Mouse (Mus musculus) liver, embryonic 14.5 days (tissue): ENCODE measurements around the gene Olfr1414. TPM values are rescaled to one million over a fixed set of nuclear protein-coding genes. Genes with fewer than 3 reads are reported as not detected.
A peak's percentile ranks its signal among the peaks of the same experiment; 100 is the strongest.
"Not testable (repeated sequence)": the region's sequence is repeated elsewhere in the genome, so short reads cannot be mapped to it uniquely, and the experiment has no call there.

Experiments
- ATAC-seq: fragments of 200-750 bp; cut with Nextera tagmentation; 2 replicates; pipeline ENCODE4 v1.8.0; 2017; ENCODE audit warnings: moderate number of reproducible peaks, mild to moderate bottlenecking, moderate library complexity; ENCODE audit not compliant: insufficient read depth
- DNase-seq, 3 experiments: peaks; one replicate each; pipeline ENCODE4 v3.0.0-alpha.2; 2012 to 2013; ENCODE audit warnings: low read depth in 3 of 3, low spot score in 3 of 3
- H3K27ac ChIP-seq: fragments of 300-500 bp; sonication (generic); 2 replicates; pipeline ENCODE4 v1.5.1; 2014; ENCODE audit warnings: moderate library complexity, mild to moderate bottlenecking, control low read depth, inconsistent platforms
- H3K27me3 ChIP-seq: fragments of 300-500 bp; sonication (generic); 2 replicates; pipeline ENCODE4 v1.6.1; 2014; ENCODE audit warnings: mild to moderate bottlenecking, low read length, moderate library complexity; ENCODE audit not compliant: control insufficient read depth, insufficient read depth
- H3K36me3 ChIP-seq: fragments of 300-500 bp; sonication (generic); replicated peaks from 2 replicates; pipeline ENCODE4 v1.6.1; 2014; ENCODE audit warnings: low read depth; ENCODE audit not compliant: control insufficient read depth, insufficient read depth
- H3K4me1 ChIP-seq, 2 experiments: fragments of 200-500 bp in 1 of 2; fragments of 300-500 bp in 1 of 2; sonication (generic) in 1 of 2; replicated peaks; 2 replicates each; pipeline ENCODE4 v1.6.1; 2012 to 2014; ENCODE audit warnings: antibody characterized with exemption in 1 of 2, inconsistent platforms in 1 of 2, low read length in 1 of 2; ENCODE audit not compliant: control insufficient read depth in 2 of 2, insufficient read depth in 2 of 2
- H3K4me2 ChIP-seq: fragments of 300-500 bp; sonication (generic); 2 replicates; pipeline ENCODE4 v1.6.1; 2014; ENCODE audit warnings: low read depth, mild to moderate bottlenecking, control low read depth, moderate library complexity
- H3K4me3 ChIP-seq, 2 experiments: fragments of 200-500 bp in 1 of 2; fragments of 300-500 bp in 1 of 2; sonication (generic) in 1 of 2; 2 replicates each; pipeline ENCODE4 v1.5.1; 2012 to 2014; ENCODE audit warnings: low read depth in 2 of 2, low read length in 2 of 2, mild to moderate bottlenecking in 2 of 2, control low read depth in 1 of 2, inconsistent platforms in 1 of 2, moderate library complexity in 1 of 2; ENCODE audit not compliant: insufficient read depth in 1 of 2
- H3K9ac ChIP-seq: fragments of 300-500 bp; sonication (generic); replicated peaks from 2 replicates; pipeline ENCODE4 v1.6.1; 2014; ENCODE audit warnings: mild to moderate bottlenecking, control low read depth, moderate library complexity
- H3K9me3 ChIP-seq: fragments of 300-500 bp; sonication (generic); 2 replicates; pipeline ENCODE4 v1.6.1; 2016; ENCODE audit warnings: low read length, mixed read lengths; ENCODE audit not compliant: control insufficient read depth
- CTCF ChIP-seq: IDR thresholded peaks from 2 replicates; pipeline ENCODE4 v1.5.1; 2016; ENCODE audit warnings: antibody characterized with exemption, low read depth, control low read depth
- EP300 ChIP-seq: IDR thresholded peaks from 2 replicates; pipeline ENCODE4 v1.6.1; 2016; ENCODE audit warnings: antibody characterized with exemption, low read depth
- WGBS: fragments of 180-500 bp; shearing (Covaris S2); extraction: QIAGEN DNeasy Blood & Tissue Kit; methylation state at CpG from one replicate; pipeline ENCODE4 v1.1.7; 2014; ENCODE audit not compliant: insufficient replicate concordance; 5-methylcytosine and 5-hydroxymethylcytosine counted together
- polyA plus RNA-seq, 2 experiments: library from polyadenylated mRNA; depleted of rRNA in 1 of 2; stranded (reverse) in 1 of 2; unstranded in 1 of 2; fragments of >200 nt; fragmentation: Nextera tagmentation in 1 of 2; extraction: Ambion mirVana in 1 of 2; gene quantifications; 2 replicates each; pipeline versions ENCODE4 v1.2.1 to v1.2.3; 2012 to 2014

Gene Olfr1414
- polyA plus RNA-seq, 2 experiments = not detected

DNA sequence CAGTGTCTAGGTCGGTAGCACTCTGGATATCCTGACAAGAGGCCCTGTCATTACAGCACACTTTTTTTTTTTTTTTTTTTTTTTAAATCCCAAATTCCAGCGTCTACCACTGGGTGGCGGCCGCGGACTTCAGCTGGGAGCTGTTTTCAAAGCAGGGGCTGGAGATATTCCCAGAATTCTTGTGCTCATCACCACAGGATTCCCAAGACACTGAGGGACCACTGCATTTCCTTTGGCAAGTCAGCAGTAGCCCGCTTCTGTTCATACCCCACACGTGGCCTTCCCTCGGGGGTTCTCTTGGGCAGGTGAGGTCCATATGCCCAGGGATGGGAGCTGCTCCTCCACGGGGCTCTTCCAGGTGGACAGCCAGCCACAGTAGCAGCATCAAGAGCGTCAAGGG lies 2.9 kb upstream of the Olfr1414 start:
- H3K27me3 ChIP-seq = no peaks in the 10 kb centered on the region
- H3K4me3 ChIP-seq = no peak overlapping the region
- no peak overlapping the region for H3K9ac ChIP-seq
- H3K4me2 ChIP-seq = no peak overlapping the region
- WGBS = 14% methylated on average over 10 of the region's 10 CpGs
- ATAC-seq = no peak
- no peaks in the 10 kb centered on the region for H3K36me3 ChIP-seq
- no peaks in the 10 kb centered on the region for H3K4me1 ChIP-seq
- TF ChIP-seq CTCF = peak; percentile 50
- TF ChIP-seq EP300 = no peak
- no peak overlapping the region for H3K27ac ChIP-seq
- DNase-seq = no peak
- no peaks in the 10 kb centered on the region for H3K9me3 ChIP-seq

DNA sequence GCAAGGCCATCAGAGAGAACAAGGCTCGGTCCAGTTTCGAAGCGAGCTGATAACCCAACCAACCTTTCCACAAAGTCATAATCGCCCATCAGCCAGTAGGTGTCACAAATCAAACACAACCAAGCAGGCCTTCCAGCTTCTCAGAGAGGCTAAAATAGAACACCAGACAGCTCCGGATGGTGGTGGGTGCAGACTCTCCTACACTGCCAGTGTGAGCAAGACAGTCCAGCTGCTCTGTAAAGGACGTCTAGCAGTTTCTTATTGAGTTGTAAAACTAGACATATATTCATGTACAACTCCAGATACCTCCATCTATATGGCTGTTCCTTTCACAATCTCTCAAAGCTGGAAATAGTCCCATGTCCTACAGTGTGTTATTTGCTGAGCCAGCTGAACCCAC lies 585 bp upstream of the Olfr1414 start:
- Histone ChIP-seq H3K36me3 (no peaks in the 10 kb centered on the region), H3K9me3 (no peaks in the 10 kb centered on the region), H3K4me2 (no peak overlapping the region), H3K9ac (no peak overlapping the region), H3K27me3 (no peaks in the 10 kb centered on the region), H3K27ac (no peak overlapping the region), H3K4me1 (no peaks in the 10 kb centered on the region), H3K4me3 (no peak overlapping the region)
- no peak for DNase-seq
- TF ChIP-seq EP300 (no peak), CTCF (no peak)
- ATAC-seq = no peak
- WGBS = 69% methylated on average over 6 of the region's 6 CpGs

DNA sequence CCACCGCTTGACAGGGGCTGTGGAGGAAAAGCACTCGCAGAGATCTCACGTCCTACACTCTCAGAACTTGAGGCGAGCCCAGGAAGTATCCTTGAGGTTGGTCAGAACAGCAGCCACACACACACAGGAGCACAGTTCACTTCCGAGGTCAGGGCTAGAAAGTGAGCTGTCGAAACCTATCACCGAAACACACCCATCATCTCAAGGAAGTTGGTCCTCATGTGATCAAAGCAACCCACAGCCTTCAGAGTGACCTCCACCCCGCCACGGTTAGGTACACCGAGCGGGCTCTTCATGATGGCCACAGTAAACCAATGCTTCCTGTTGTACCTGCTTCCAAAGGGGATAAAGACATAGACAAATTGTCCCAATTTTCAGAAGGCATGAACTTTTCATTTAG lies 3.1 kb downstream of the Olfr1414 start:
- TF ChIP-seq EP300 = no peak
- no peak for TF ChIP-seq CTCF
- Histone ChIP-seq H3K9ac (no peak overlapping the region), H3K4me3 (no peak overlapping the region), H3K4me1 (no peaks in the 10 kb centered on the region), H3K27me3 (no peaks in the 10 kb centered on the region), H3K9me3 (no peaks in the 10 kb centered on the region), H3K4me2 (no peak overlapping the region), H3K36me3 (no peaks in the 10 kb centered on the region), H3K27ac (no peak overlapping the region)
- ATAC-seq = no peak
- DNase-seq = no peak
- 44% methylated on average over 11 of the region's 11 CpGs for WGBS

DNA sequence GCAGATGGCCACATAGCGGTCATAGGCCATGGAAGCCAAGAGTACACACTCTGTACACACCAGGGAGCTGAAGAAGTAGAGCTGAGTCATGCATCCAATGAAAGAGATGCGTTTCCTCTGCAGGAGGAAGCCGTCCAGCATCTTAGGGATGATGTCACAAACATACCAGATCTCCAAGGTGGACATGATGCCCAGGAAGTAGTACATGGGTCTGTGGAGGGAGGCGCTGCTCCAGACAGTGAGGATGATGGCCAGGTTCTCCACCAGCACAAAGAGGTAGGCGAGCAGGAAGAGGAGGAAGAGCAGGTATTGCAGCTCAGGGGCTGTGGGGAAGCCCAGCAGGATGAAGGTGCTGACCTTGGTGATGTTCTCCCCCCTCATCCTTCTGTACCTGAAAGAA lies 6.8 kb downstream of the Olfr1414 start:
- not testable (repeated sequence) for H3K9me3 ChIP-seq, DNase-seq, H3K9ac ChIP-seq, H3K36me3 ChIP-seq, ATAC-seq, H3K4me3 ChIP-seq, H3K4me1 ChIP-seq, H3K27me3 ChIP-seq, H3K27ac ChIP-seq, H3K4me2 ChIP-seq
- WGBS = 63% methylated on average over 4 of the region's 5 CpGs

DNA sequence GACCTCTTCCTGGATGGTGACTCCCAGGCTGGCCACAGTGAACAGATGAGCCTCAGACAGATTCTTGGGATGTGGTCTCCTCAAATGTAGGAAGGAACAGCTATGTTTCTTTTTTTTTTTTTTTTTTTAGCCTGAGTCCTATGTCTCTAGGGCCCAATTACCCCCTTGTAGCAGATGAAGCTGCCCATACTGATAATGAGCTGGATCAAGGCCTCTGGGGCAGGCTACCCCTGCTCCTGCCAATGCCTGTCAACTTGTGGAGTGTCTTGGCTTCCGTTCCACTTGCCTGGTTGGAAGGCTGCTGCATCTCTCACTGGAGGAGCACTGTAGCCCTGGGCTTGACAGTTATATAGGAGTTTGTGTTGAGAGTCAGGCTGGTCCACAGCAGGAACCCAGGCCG lies 22.5 kb downstream of the Olfr1414 start, which contains the start of gene Olfr1415:
Olfr1415 (minus strand) TSS at position 101 of the 400 bp plus-strand sequence.
- no peaks in the 10 kb centered on the region for H3K27me3 ChIP-seq
- no peak within 1 kb of the TSS for H3K27ac ChIP-seq
- H3K4me1 ChIP-seq = no peaks in the 10 kb centered on the region
- DNase-seq (no peak), ATAC-seq (no peak)
- no peak within 1 kb of the TSS for H3K9ac ChIP-seq
- H3K4me3 ChIP-seq = no peak within 1 kb of the TSS
- no peak within 1 kb of the TSS for H3K4me2 ChIP-seq
- 52% methylated on average over 2 of the region's 2 CpGs for WGBS
- no peaks in the 10 kb centered on the region for H3K9me3 ChIP-seq
- TF ChIP-seq CTCF (no peak), EP300 (no peak)
- no peaks in the 10 kb centered on the region for H3K36me3 ChIP-seq

DNA sequence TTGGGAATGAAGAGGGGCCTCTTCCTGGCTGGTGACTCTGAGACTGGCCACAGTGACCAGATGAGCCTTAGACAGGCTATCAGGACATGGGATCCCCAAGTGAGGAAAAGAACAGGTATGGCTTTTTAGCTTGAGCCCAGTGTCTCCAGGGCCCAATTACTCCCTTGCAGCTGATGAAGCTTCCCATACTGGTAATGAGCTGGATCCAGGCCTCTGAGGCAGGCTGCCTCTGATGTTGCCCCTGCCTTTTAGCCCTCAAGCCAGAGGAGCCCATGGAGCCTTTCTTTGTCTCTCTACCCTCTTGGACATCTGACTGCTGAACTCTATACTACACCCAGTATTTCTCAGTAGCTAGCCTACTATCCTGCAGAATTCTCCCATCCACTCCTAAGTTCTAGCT lies 33.4 kb downstream of the Olfr1414 start, which contains the start of gene Olfr1416:
Olfr1416 (minus strand) TSS at position 101 of the 400 bp plus-strand sequence.
- no peak within 1 kb of the TSS for H3K9ac ChIP-seq
- DNase-seq = no peak

More for the DNA sequence above, 33.4 kb downstream of the Olfr1414 start, which contains the start of gene Olfr1416:
- no peak within 1 kb of the TSS for H3K4me3 ChIP-seq
- no peaks in the 10 kb centered on the region for H3K9me3 ChIP-seq
- H3K4me2 ChIP-seq = no peak within 1 kb of the TSS
- H3K4me1 ChIP-seq = no peaks in the 10 kb centered on the region
- no peak within 1 kb of the TSS for H3K27ac ChIP-seq
- no peak for TF ChIP-seq CTCF
- no peak for TF ChIP-seq EP300
- no peaks in the 10 kb centered on the region for H3K36me3 ChIP-seq
- no peaks in the 10 kb centered on the region for H3K27me3 ChIP-seq
- no peak for ATAC-seq
